ENCODE assay signal across 8 mouse cellular contexts in the genomic region with DNA sequence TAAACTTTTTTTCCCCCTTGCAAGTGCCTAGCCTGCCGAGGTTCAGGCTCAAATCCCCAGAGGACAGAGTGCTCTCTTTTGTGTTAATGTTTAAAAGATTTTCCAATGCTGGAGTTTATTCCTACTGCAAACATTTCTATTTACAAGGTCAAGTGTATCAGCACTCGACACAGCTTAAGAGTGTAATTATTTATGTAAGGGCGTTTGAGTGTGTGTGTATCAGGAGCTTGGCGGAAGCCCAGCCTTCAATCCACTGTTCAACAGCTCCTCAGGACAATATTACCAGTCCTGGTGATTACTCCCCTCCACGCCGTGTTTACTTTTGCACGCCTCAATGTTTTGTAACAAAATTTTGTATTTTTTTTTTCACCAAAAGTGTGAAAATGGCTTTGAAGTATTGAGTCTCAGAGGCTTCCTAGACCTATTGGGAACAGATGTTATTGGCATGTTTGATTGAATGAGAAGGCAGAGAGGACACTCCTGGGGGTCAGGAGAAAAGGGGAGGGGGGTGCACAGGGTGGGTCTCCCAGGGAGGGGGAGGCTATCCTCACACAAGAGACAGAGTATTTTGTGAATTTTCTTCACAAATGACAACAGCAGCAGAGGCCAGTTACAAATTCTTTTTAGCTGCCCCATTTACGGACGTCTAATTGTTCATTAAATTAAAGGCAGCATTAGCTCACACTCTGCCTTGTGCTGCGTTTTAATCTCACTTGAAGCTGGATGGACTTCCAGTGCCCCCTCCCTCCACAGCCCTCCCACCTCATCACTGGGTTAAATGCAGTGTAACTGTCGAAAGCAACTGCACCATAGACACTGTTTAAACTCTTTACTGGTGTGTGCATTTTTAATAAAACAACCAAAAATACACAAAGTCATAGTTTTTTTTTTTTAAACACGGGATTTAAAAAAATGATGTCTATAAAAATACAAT. TPM values are rescaled to one million over a fixed set of nuclear protein-coding genes. Genes with fewer than 3 reads are reported as not detected.
A peak's percentile ranks its signal among the peaks of the same experiment; 100 is the strongest.
DNase-seq lines count a peak whose midpoint lies in the region; ATAC-seq lines count a peak whose summit lies in the region.

No protein-coding gene starts in this region.

- WGBS in embryonic facial prominence, embryonic 12.5 days: 6% methylated on average over 12 of the region's 12 CpGs
- WGBS in heart, embryonic 12.5 days: 17% methylated on average over 12 of the region's 12 CpGs
- 11% methylated on average over 12 of the region's 12 CpGs for WGBS in kidney, embryonic 15.5 days
- 3% methylated on average over 12 of the region's 12 CpGs for WGBS in midbrain, embryonic 12.5 days

- H3K27me3 ChIP-seq in embryonic facial prominence, embryonic 12.5 days: peaks cover 4% of the 10 kb centered on the region; the same call in 1 of the 2 replicates
- no peaks in the 10 kb centered on the region for H3K27me3 ChIP-seq in heart, embryonic 12.5 days (replicated peaks)
- peaks cover 9% of the 10 kb centered on the region for H3K27me3 ChIP-seq in kidney, embryonic 15.5 days
- H3K27me3 ChIP-seq in midbrain, embryonic 12.5 days: peaks cover 24% of the 10 kb centered on the region

- peak overlapping the region; percentile 67 for H3K27ac ChIP-seq in embryonic facial prominence, embryonic 12.5 days
- H3K27ac ChIP-seq in heart, embryonic 12.5 days (ENCODE audit: poor library complexity, severe bottlenecking): no peak overlapping the region
- peak overlapping the region; percentile 77 for H3K27ac ChIP-seq in kidney, embryonic 15.5 days
- H3K27ac ChIP-seq in midbrain, embryonic 12.5 days (replicated peaks): peak overlapping the region; percentile 75

- H3K4me2 ChIP-seq in embryonic facial prominence, embryonic 12.5 days (replicated peaks): peak overlapping the region; percentile 56
- peak overlapping the region; percentile 56 for H3K4me2 ChIP-seq in heart, embryonic 12.5 days
- H3K4me2 ChIP-seq in kidney, embryonic 15.5 days: peak overlapping the region; percentile 70
- H3K4me2 ChIP-seq in midbrain, embryonic 12.5 days (replicated peaks): peak overlapping the region; percentile 79

- H3K9ac ChIP-seq in embryonic facial prominence, embryonic 12.5 days: peak overlapping the region; percentile 59
- peak overlapping the region; percentile 39; the same call in 1 of the 2 replicates for H3K9ac ChIP-seq in heart, embryonic 12.5 days
- 0 out of 2 replicates have a peak overlapping the region, but pooled peaks have one; percentile 15 for H3K9ac ChIP-seq in kidney, embryonic 15.5 days
- peak overlapping the region; percentile 31 for H3K9ac ChIP-seq in midbrain, embryonic 12.5 days (replicated peaks)

- no peaks in the 10 kb centered on the region for H3K9me3 ChIP-seq in embryonic facial prominence, embryonic 12.5 days
- H3K9me3 ChIP-seq in heart, embryonic 12.5 days (replicated peaks): no peaks in the 10 kb centered on the region
- H3K9me3 ChIP-seq in kidney, embryonic 15.5 days (replicated peaks): no peaks in the 10 kb centered on the region
- H3K9me3 ChIP-seq in midbrain, embryonic 12.5 days: no peaks in the 10 kb centered on the region

- peaks cover 5% of the 10 kb centered on the region; the same call in 1 of the 2 replicates for H3K36me3 ChIP-seq in embryonic facial prominence, embryonic 12.5 days
- H3K36me3 ChIP-seq in heart, embryonic 12.5 days: no peaks in the 10 kb centered on the region
- no peaks in the 10 kb centered on the region for H3K36me3 ChIP-seq in kidney, embryonic 15.5 days
- no peaks in the 10 kb centered on the region for H3K36me3 ChIP-seq in midbrain, embryonic 12.5 days

- peak overlapping the region; percentile 99 for H3K4me3 ChIP-seq in embryonic facial prominence, embryonic 12.5 days
- peak overlapping the region; percentile 26 for H3K4me3 ChIP-seq in heart, embryonic 12.5 days
- H3K4me3 ChIP-seq in kidney, embryonic 15.5 days (replicated peaks): peak overlapping the region; percentile 87
- peak overlapping the region; percentile 80 for H3K4me3 ChIP-seq in midbrain, embryonic 12.5 days

- DNase-seq in right cerebral cortex, postnatal 10 days (ENCODE audit: low spot score in 2 of 2): no peak
- no peak for DNase-seq in natural killer cell, adult 2 months (ENCODE audit: low spot score in 2 of 2)
- DNase-seq in spleen, postnatal 10 days (ENCODE audit: low spot score in 2 of 2): no peak
- no peak for DNase-seq in left cerebral cortex, adult 11 months (ENCODE audit: low spot score)

- H3K4me1 ChIP-seq in embryonic facial prominence, embryonic 12.5 days: peaks cover 30% of the 10 kb centered on the region
- H3K4me1 ChIP-seq in heart, embryonic 12.5 days (replicated peaks): peaks cover 22% of the 10 kb centered on the region
- H3K4me1 ChIP-seq in kidney, embryonic 15.5 days: peaks cover 35% of the 10 kb centered on the region
- peaks cover 55% of the 10 kb centered on the region for H3K4me1 ChIP-seq in midbrain, embryonic 12.5 days

- ATAC-seq in embryonic facial prominence, embryonic 12.5 days (ENCODE audit: insufficient number of reproducible peaks, insufficient read depth, low FRiP score, low TSS enrichment): no peak
- no peak for ATAC-seq in heart, embryonic 12.5 days (ENCODE audit: insufficient number of reproducible peaks, low FRiP score)
- no peak for ATAC-seq in kidney, embryonic 15.5 days (replicated peaks; ENCODE audit: low FRiP score)
- no peak for ATAC-seq in midbrain, embryonic 12.5 days (ENCODE audit: low FRiP score, low read depth)

RNA-seq across cellular contexts. Expression of gene Gas1, which starts 3.3 kb away (rescaled TPM):
- polyA plus RNA-seq in embryonic facial prominence, embryonic 12.5 days (2016; fragmentation: Nextera tagmentation; extraction: Ambion mirVana): 261 and 307 TPM in 2 replicates
- polyA plus RNA-seq in heart, embryonic 12.5 days (2016; fragmentation: Nextera tagmentation; extraction: Ambion mirVana): 55.2 and 56.6 TPM in 2 replicates
- polyA plus RNA-seq in kidney, embryonic 15.5 days (2015; fragmentation: Nextera tagmentation; extraction: Ambion mirVana): 94.2 and 102 TPM in 2 replicates
- 121 and 123 TPM in 2 replicates for polyA plus RNA-seq in midbrain, embryonic 12.5 days (2016; fragmentation: Nextera tagmentation; extraction: Ambion mirVana)

Comparison
In these comparisons a context has a peak if more than half of its experiments do, and no peak if none do; other contexts are left out.
1. H3K4me3 ChIP-seq: peak in every context shown above with its lines; median percentile 99 in embryonic facial prominence, embryonic 12.5 days; 87 in kidney, embryonic 15.5 days; 80 in midbrain, embryonic 12.5 days; 26 in heart, embryonic 12.5 days.